Mouse (Mus musculus) lung, embryonic 16.5 days (tissue): ENCODE measurements around the gene Zfp784. TPM values are rescaled to one million over a fixed set of nuclear protein-coding genes. Genes with fewer than 3 reads are reported as not detected.

Experiments
- ATAC-seq: fragments of 200-750 bp; cut with Nextera tagmentation; 2 replicates; pipeline ENCODE4 v1.8.0; 2017; ENCODE audit warnings: low read depth, mild to moderate bottlenecking, moderate library complexity
- H3K27ac ChIP-seq: fragments of 300-500 bp; sonication (generic); 2 replicates; pipeline ENCODE4 v1.5.1; 2014; ENCODE audit warnings: mild to moderate bottlenecking, control low read depth, low read length
- H3K27me3 ChIP-seq: fragments of 300-500 bp; sonication (generic); 2 replicates; pipeline ENCODE4 v1.6.1; 2014; ENCODE audit warnings: low read depth, low read length, mixed read lengths; ENCODE audit not compliant: control insufficient read depth, insufficient read depth
- H3K36me3 ChIP-seq: fragments of 300-500 bp; sonication (generic); 2 replicates; pipeline ENCODE4 v1.6.1; 2014; ENCODE audit warnings: low read length; ENCODE audit not compliant: control insufficient read depth, insufficient read depth
- H3K4me1 ChIP-seq: fragments of 300-500 bp; sonication (generic); replicated peaks from 2 replicates; pipeline ENCODE4 v1.6.1; 2014; ENCODE audit warnings: low read length, mixed read lengths; ENCODE audit not compliant: control insufficient read depth, insufficient read depth
- H3K4me2 ChIP-seq: fragments of 300-500 bp; sonication (generic); 2 replicates; pipeline ENCODE4 v1.6.1; 2014; ENCODE audit warnings: low read depth, low read length, control low read depth
- H3K4me3 ChIP-seq: fragments of 300-500 bp; sonication (generic); 2 replicates; pipeline ENCODE4 v1.5.1; 2014; ENCODE audit warnings: mild to moderate bottlenecking, low read length, control low read depth
- H3K9ac ChIP-seq: fragments of 300-500 bp; sonication (generic); 2 replicates; pipeline ENCODE4 v1.6.1; 2014; ENCODE audit warnings: low read length, control low read depth
- H3K9me3 ChIP-seq: fragments of 300-500 bp; sonication (generic); 2 replicates; pipeline ENCODE4 v1.6.1; 2016; ENCODE audit warnings: low read length; ENCODE audit not compliant: control insufficient read depth
- WGBS: fragments of 180-500 bp; shearing (Covaris S2); extraction: QIAGEN DNeasy Blood & Tissue Kit; methylation state at CpG from one replicate; pipeline ENCODE4 v1.1.7; 2014; 5-methylcytosine and 5-hydroxymethylcytosine counted together
- polyA plus RNA-seq: library from polyadenylated mRNA; unstranded; fragments of >200 nt; fragmentation: Nextera tagmentation; extraction: Ambion mirVana; gene quantifications from 2 replicates; pipeline ENCODE4 v1.2.1, GENCODE M21; 2015

Zfp784 gene
- polyA plus RNA-seq, 1 experiment from 2014 or later, result 4.9 TPM

DNA sequence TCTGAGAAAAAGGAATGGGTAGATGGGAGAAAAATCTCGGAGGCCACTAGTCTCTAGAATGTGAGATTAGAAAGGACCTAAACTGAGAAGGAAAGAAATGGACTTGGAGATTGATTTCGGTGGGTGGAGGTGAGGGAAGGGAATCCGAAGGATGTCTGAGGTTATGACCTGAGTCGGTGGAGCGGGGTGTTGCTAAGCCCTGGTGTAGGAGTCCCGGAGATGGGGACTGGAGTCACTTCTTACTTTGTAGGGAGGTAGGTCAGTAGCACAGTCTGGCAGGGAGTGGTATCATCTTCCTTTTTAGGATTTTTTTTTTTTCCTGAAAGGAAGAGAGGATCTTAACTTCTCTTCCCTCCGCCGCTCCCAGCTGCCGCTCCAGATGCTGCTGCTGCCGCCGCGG lies 14.2 kb upstream of the Zfp784 start:
- H3K27ac ChIP-seq, result no peak overlapping the region
- H3K4me2 ChIP-seq, result peak overlapping the region; percentile 82
- no peaks in the 10 kb centered on the region for H3K36me3 ChIP-seq
- peaks cover 23% of the 10 kb centered on the region for H3K4me1 ChIP-seq
- H3K27me3 ChIP-seq, result peaks cover 56% of the 10 kb centered on the region
- peak overlapping the region; percentile 86 for H3K9ac ChIP-seq
- no peaks in the 10 kb centered on the region for H3K9me3 ChIP-seq
- H3K4me3 ChIP-seq, result peak overlapping the region; percentile 73
- no peak for ATAC-seq
- under 1% methylated on average over 12 of the region's 12 CpGs for WGBS

DNA sequence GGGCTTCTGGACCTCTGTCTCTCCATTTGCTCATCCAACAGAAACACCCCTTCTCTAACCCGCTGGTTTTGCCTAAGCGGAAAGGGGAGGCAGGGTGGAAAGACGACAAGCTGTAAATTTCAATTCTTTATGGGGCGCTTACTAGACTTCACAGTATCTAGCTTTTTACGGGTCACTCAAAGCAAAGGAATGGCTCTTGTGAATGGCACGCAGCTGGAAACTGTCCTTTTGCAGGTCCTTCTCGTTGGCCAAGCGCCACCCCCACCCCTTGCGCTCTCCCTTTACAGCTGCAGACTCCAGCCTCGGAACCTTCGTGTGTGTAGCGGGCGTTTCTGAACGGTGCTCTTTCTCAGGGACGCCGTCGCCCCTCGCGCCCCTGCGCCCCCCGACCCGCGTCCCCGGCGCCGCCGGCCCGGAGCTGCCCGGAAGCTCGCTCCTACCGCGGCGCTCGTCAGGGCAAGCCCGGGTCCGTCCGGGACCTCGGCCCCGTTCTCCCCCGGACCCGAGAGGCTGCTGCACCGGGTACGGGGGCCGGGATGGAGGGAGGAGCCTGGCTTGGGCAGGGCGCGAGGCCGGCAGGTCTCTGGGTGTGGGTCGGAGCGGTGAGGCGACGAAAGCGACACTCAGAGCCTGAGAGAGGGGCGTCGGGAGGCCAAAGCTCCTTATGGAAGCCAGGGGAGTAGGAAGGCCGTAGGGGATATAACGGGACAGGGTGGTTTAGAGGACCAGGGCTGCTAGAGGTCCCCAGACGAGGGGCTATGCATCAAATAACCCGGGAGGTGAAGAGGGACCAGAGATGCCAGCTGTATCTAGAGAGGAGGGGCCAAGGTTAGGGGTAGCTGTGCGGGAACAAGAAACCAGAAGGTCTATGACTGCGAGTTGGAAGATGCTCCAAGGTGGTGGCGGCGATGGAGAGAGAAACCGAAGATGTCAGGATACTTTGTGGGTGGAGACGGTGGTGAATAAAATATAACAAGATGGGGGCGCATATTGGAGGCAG lies 13.2 kb upstream of the Zfp784 start, which contains the start of gene Zfp580:
TSS of gene Zfp580 (plus strand) at position 346 of the 1,000 bp plus-strand sequence.
- ATAC-seq, result peak; percentile 90
- H3K27ac ChIP-seq, result peak within 1 kb of the TSS; percentile 65
- peak within 1 kb of the TSS; percentile 86 for H3K9ac ChIP-seq
- peak within 1 kb of the TSS; percentile 73 for H3K4me3 ChIP-seq
- H3K4me2 ChIP-seq, result peak within 1 kb of the TSS; percentile 82
- no peaks in the 10 kb centered on the region for H3K36me3 ChIP-seq
- peaks cover 22% of the 10 kb centered on the region for H3K4me1 ChIP-seq
- H3K9me3 ChIP-seq, result no peaks in the 10 kb centered on the region
- peaks cover 48% of the 10 kb centered on the region for H3K27me3 ChIP-seq
- under 1% methylated on average over 65 of the region's 65 CpGs for WGBS

DNA sequence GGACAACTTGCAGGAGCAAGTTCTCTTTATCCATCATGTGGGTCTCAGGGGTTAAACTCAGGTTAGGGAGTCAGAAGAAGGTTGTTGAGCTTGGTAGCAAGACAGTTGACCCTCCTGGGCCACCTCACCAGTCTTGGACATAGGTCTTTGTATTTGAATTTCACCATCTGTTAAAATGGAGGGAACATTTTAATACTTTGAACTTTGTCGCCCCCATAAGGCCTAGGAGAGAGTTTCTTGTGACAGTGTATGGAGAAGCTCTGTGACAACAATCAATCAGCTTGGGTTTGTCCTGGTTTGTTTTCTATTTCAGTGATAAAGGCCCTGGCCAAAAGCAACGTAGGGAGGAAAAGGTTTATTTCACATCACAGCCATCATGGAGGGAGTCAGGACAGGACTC lies 9.1 kb upstream of the Zfp784 start:
- H3K4me3 ChIP-seq, result no peak overlapping the region
- peaks cover 6% of the 10 kb centered on the region for H3K4me1 ChIP-seq
- no peak for ATAC-seq
- no peak overlapping the region for H3K9ac ChIP-seq
- no peak overlapping the region for H3K4me2 ChIP-seq
- H3K9me3 ChIP-seq, result no peaks in the 10 kb centered on the region
- no peak overlapping the region for H3K27ac ChIP-seq
- no peaks in the 10 kb centered on the region for H3K36me3 ChIP-seq
- H3K27me3 ChIP-seq, result peaks cover 6% of the 10 kb centered on the region; the same call in 1 of the 2 replicates
- WGBS, result 13% methylated on average over 2 of the region's 2 CpGs

DNA sequence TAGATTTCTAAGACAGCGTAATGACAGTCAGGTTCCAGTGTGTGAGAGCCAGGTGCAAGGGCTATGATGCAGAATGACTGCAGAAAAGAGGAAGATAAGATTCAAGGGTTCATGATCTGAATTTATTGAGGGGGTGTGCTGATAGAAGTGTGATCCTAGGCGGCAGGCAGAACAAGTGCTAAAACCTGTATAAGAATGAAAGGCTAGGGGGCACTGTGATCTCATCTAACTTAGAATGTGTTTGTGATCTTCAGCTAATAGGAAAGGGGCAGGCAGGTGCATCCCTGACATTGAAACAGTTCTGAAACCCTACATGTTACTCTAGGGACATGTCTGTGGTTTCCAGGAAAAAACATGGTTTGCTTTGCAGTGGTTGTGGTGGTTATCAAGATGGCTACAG lies 7.9 kb upstream of the Zfp784 start:
- no peaks in the 10 kb centered on the region for H3K27me3 ChIP-seq
- no peak overlapping the region for H3K9ac ChIP-seq
- WGBS, result 72% methylated on average over 2 of the region's 2 CpGs
- no peaks in the 10 kb centered on the region for H3K36me3 ChIP-seq
- H3K4me2 ChIP-seq, result no peak overlapping the region
- H3K9me3 ChIP-seq, result no peaks in the 10 kb centered on the region
- no peak for ATAC-seq
- no peak overlapping the region for H3K27ac ChIP-seq
- H3K4me3 ChIP-seq, result no peak overlapping the region
- no peaks in the 10 kb centered on the region; the same call in 1 of the 2 replicates for H3K4me1 ChIP-seq

DNA sequence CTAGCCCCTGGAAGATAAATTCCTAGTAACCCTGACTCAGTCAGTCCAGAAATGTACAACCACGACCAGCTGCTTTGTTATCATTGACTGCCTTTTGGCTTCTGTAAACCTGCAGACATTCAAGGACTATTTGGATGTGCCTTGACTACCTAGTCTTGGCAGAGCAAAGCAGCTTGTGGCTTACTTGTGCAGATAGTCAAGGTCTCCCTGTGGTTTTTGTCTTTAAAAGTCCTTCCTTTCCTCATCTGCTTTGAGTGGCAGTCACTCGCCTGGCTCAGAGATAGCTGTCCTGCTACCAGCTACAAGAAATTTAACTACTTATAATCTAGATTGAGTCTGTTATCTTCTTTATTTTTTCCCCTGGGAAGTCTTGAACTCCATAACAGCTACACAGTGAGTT lies 6.7 kb upstream of the Zfp784 start:
- no peak overlapping the region for H3K27ac ChIP-seq
- H3K4me2 ChIP-seq, result no peak overlapping the region
- ATAC-seq, result no peak
- H3K9me3 ChIP-seq, result no peaks in the 10 kb centered on the region
- no peaks in the 10 kb centered on the region for H3K36me3 ChIP-seq
- H3K4me1 ChIP-seq, result no peaks in the 10 kb centered on the region
- no peaks in the 10 kb centered on the region for H3K27me3 ChIP-seq
- WGBS, result 57% methylated on average over 2 of the region's 2 CpGs
- no peak overlapping the region for H3K9ac ChIP-seq
- H3K4me3 ChIP-seq, result no peak overlapping the region

DNA sequence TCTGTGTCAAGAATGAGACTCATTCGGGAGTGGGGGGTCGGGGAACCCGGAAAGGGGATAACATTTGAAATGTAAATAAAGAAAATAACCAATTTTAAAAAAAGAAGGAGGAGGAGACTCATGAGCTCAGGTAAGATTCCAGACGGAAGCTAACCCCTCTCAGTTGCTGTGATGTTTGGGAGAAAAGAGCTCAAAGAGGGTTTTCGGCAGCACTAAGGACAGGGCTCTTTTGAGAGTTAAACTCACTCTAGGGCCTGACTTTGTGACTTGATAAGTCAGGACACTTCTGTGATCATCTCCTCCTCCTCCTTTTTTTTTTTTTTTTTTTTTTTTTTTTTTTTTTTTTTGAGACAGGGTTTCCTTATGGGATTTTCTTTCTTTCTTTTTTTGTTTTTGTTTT lies 694 bp upstream of the Zfp784 start:
- no peak for ATAC-seq
- WGBS, result 19% methylated on average over 5 of the region's 5 CpGs
- H3K27ac ChIP-seq, result peak overlapping the region; percentile 97

DNA sequence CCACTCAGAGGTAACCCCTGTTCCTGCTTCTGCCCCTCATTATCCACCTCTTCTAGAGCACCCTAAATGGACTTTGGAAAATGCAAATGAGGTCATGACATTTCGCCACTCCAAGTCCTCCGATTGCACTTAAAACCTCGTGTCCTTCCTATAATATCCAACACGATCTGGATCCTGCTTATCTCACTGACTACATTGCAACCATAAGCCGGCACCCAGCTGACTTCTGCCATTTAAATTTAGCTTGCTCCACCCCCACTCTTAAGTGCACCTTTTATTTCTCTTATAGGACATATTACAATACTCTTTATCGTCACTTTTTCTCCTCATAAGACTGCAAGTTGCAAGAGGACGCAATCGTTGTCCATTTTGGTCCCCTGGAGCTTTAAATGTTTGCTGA lies 779 bp downstream of the Zfp784 start:
- 86% methylated on average over 8 of the region's 8 CpGs for WGBS
- Histone ChIP-seq H3K27me3 (no peaks in the 10 kb centered on the region), H3K27ac (peak overlapping the region; percentile 97; the same call in 1 of the 2 replicates), H3K9ac (no peak overlapping the region), H3K36me3 (peaks cover 35% of the 10 kb centered on the region), H3K4me3 (peak overlapping the region; percentile 90), H3K4me2 (peak overlapping the region; percentile 67), H3K4me1 (peaks cover 12% of the 10 kb centered on the region; the same call in 1 of the 2 replicates), H3K9me3 (peaks cover 5% of the 10 kb centered on the region; the same call in 1 of the 2 replicates)
- ATAC-seq, result no peak

More for the DNA sequence above, 694 bp upstream of the Zfp784 start:
- Histone ChIP-seq H3K27me3 (no peaks in the 10 kb centered on the region), H3K36me3 (peaks cover 21% of the 10 kb centered on the region), H3K9me3 (peaks cover 5% of the 10 kb centered on the region; the same call in 1 of the 2 replicates), H3K4me2 (peak overlapping the region; percentile 67), H3K4me1 (peaks cover 12% of the 10 kb centered on the region; the same call in 1 of the 2 replicates), H3K9ac (peak overlapping the region; percentile 92), H3K4me3 (peak overlapping the region; percentile 90)

DNA sequence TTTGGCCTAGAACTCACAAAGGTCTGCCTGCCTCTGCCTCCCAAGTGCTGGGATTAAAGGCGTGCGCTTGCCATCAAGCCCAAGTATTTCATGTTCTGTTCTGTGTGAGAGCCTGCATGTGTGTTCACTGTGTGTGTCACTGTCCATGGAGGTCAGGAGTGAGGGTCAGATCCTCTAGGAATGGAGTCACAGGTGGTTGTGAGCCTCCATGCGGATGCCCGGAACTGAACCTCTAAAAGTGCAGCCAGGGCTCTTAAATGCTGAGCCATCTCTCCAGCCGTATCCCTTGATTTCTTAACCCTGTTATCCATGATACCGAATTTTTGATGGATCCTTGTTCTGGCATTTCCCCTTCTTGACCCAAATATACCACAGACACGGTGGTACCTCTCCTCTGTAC lies 1.2 kb downstream of the Zfp784 start:
- WGBS, result 92% methylated on average over 7 of the region's 7 CpGs
- no peak overlapping the region for H3K27ac ChIP-seq
- peaks cover 8% of the 10 kb centered on the region for H3K9me3 ChIP-seq
- H3K4me3 ChIP-seq, result no peak overlapping the region
- peaks cover 12% of the 10 kb centered on the region; the same call in 1 of the 2 replicates for H3K4me1 ChIP-seq
- ATAC-seq, result no peak
- H3K4me2 ChIP-seq, result no peak overlapping the region
- H3K9ac ChIP-seq, result no peak overlapping the region
- H3K27me3 ChIP-seq, result no peaks in the 10 kb centered on the region
- peaks cover 40% of the 10 kb centered on the region for H3K36me3 ChIP-seq

DNA sequence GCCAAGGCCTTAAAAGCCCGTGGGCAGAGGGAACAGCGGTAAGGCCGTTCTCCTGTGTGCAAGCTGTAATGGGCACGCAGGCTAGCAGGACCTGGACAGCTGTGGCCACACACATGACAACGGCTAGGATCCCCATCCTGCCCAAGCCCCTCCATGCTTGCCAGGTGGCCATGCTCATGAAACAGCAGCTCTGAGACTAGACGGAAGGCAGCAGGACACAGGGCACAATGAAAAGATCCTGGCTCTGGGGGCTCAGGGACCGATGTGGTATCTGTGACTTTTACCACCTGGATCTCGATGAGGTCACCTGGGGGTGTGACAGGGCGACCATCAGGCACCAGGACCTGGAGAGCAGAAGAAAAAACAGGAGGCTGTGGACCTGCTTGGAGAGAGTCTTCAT lies 2.1 kb downstream of the Zfp784 start:
- ATAC-seq, result no peak
- WGBS, result 89% methylated on average over 9 of the region's 9 CpGs

More for the DNA sequence above, 2.1 kb downstream of the Zfp784 start:
- Histone ChIP-seq H3K36me3 (peaks cover 49% of the 10 kb centered on the region), H3K27ac (no peak overlapping the region), H3K4me3 (no peak overlapping the region), H3K4me1 (peaks cover 12% of the 10 kb centered on the region; the same call in 1 of the 2 replicates), H3K4me2 (no peak overlapping the region), H3K27me3 (no peaks in the 10 kb centered on the region), H3K9ac (no peak overlapping the region), H3K9me3 (peaks cover 17% of the 10 kb centered on the region)
